Mouse (Mus musculus): Measurements from ENCODE around the gene Cfap126.
"Not testable (repeated sequence)": the region's sequence is repeated elsewhere in the genome, so short reads cannot be mapped to it uniquely, and the experiment has no call there.

Cfap126 gene

DNA sequence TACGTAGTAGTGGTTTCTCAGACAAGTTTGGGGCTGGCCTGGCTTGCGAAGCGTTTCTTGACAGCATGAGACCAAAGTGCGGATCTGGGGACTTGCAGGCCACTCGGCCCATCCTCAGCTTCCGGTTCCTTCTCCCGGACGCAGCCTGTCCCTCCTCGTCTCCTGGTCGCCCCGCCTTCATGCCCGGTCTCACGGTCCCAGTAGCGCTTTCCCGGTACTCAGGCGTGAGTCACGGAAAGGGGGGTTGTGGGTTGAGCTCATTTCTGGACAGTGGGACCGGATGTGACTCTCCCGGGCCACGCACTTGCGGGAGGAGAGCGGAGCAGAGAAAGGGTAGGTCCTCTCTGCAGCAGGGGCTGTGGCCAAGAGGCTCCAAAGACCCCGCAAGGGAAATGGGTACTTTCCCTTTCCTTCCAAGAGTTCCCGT, at the start of gene Cfap126:
TSS of gene Cfap126 (plus strand) at position 46 of the 427 bp plus-strand sequence.
- peak; percentile 95 for DNase-seq

DNA sequence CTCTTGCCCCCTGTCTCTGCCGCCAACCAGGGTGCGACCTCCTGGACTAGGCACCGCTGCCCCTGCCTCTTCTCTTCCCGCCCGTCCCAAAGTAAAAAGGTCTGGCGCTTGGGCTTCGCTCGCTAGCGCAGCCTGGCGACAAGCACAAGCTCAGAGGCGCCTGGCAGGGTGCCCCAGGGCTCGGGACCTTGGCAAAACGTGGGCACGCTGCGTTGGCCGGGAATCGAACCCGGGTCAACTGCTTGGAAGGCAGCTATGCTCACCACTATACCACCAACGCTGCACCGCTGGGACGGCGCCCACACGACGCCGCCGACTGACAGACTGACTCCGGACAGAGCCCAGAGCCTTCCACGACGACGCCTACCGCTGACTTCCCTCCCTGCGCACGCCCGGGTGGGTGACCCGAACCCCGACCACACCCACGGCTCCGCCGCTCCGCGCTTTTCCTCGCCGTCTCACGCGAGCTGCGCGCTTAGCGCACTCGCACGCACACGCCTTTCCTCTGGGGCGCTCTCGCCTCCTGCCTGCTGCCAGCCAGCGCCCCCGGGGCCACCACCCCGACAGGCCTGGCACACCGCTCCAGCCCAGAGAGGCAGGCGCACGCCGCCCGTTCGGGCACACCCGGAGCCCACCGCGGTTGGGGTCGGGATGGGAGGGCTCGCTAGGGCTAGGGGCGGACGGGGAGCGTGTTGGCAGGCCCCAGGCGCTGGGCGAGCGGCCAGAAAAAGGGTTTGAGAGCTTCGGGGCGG, 49.1 kb upstream of the Cfap126 start, which contains the start of gene Fcgr3:
TSS of gene Fcgr3 (minus strand) at position 445 of the 752 bp plus-strand sequence.
- DNase-seq, result peak; percentile 70

DNA sequence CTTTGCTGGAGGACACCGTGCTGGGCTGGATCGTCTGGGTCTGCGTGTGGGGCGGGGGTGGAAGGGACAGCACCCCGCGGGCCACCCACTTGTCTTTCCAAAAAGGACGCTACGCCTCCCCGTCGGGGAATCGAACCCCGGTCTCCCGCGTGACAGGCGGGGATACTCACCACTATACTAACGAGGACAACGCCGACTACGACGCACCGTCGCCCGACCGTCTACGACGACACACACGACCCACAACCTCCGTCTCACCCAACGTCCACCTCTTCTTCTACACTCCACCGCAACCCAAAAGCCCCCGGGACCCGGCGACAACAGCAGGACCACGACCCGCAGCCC, 48.5 kb upstream of the Cfap126 start:
- DNase-seq, result peak; percentile 47

DNA sequence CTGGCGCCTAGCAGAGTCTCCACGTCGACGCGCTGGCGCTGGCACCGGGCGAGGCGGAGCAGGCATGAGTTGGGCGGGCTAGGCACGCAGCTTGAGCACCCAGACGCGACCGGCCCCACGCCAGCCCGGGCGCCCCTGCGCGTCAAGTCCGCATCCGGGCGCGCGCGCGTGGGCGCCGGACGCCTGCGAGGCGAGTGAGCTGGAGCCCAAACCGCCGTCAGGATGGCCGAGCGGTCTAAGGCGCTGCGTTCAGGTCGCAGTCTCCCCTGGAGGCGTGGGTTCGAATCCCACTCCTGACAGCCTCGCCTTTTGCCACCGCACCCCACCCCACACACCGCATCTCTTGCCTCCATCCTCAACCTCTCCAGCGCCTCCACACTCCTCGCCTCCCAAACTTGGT, 48.0 kb upstream of the Cfap126 start:
- not testable (repeated sequence) for DNase-seq

DNA sequence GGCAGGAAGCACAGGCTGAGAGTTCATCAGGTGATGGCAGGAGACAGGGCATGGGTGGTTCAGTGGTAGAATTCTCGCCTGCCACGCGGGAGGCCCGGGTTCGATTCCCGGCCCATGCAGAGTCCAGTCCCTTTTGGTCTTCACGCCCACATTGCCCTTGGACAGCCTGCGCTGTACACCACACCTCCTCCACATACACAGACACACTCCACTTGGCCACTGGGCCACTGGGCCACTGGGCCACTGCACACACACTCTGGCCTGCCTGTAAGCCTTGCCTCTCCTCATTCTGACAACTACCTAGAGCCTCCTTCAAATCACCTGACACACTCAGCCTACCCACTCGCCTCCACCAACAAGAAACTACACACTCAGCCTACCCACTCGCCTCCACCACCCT, 47.1 kb upstream of the Cfap126 start:
- DNase-seq, result not testable (repeated sequence)

DNA sequence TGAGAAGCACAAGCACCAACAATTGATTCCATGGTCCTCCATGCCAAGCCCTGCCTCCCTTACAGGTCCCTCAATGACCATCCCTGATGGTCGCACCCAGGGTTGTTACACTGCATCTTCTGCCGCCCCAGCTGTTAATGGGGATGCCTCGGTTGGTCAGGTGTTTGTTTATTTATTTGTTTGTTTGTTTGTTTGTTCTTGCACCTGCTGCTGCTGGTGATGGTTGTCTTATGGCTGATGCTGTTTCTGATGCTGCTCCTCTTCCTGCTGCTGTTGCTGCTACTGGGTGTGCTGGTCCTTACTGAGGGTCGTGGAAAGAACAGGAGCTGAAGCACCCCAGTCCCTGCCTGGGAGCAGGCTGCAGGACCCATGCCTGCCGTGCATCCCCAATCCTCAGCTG, 45.8 kb upstream of the Cfap126 start:
- not testable (repeated sequence) for DNase-seq

DNA sequence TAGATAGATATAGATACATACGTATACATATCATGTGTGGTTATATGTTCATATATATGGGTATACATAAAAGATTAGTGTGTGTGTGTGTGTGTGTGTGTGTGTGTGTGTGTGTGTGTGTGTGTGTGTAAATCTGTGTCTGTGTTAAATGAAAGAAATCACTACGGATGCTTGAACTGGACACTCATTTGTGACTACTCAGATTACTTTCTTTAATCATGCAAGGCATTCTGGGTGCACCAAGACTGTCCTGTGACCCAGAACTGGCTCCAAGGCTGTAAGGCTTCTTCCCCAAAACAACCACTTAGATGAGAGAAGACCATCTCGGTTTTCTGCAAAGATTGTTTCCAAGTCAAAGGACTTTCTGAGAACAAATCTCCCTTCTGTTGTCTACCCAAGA, 44.2 kb upstream of the Cfap126 start:
- not testable (repeated sequence) for DNase-seq

DNA sequence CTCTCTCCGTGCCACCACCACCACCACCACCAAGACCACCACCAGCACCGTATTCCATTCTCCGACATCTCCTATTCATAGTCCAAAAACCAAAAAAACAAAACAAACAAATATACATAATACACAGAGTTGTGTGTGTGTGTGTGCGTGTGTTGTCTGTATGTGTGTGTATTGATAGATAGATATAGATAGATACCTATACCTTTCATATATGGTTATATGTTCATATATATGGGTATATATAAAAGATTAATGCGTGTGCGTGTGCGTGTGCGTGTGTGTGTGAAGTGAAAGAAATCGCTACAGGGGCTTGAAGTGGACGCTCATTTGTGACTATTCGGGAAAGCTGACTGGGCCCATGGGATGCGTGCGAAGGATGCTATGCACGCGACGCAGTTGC, 42.8 kb upstream of the Cfap126 start:
- not testable (repeated sequence) for DNase-seq

DNA sequence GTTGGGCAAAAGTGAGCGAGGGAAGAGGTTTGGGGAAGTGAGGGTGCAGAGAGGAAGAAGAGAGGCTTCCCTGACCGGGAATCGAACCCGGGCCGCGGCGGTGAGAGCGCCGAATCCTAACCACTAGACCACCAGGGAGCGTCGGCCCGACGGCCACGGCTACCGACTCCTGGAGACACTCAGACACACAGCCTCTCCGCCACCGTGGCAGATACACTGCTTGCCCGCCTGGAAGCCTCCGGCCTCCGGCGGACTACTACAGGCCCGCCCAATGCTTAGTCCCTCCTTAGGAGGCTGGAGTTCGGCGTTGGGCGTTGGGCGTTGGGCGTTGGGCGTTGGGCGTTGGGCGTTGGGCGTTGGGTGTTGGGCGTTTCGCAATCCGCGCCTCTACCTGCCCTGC, 42.0 kb upstream of the Cfap126 start:
- DNase-seq, result not testable (repeated sequence)

DNA sequence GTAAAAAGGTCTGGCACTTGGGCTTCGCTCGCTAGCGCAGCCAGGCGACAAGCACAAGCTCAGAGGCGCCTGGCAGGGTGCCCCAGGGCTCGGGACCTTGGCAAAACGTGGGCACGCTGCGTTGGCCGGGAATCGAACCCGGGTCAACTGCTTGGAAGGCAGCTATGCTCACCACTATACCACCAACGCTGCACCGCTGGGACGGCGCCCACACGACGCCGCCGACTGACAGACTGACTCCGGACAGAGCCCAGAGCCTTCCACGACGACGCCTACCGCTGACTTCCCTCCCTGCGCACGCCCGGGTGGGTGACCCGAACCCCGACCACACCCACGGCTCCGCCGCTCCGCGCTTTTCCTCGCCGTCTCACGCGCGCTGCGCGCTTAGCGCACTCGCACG, 41.5 kb upstream of the Cfap126 start:
- DNase-seq, result not testable (repeated sequence)

DNA sequence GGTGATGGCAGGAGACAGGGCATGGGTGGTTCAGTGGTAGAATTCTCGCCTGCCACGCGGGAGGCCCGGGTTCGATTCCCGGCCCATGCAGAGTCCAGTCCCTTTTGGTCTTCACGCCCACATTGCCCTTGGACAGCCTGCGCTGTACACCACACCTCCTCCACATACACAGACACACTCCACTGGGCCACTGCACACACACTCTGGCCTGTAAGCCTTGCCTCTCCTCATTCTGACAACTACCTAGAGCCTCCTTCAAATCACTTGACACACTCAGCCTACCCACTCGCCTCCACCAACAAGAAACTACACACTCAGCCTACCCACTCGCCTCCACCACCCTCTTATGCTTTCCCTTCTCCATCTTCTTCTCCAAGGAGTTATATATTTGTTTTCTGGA, 39.4 kb upstream of the Cfap126 start:
- peak; percentile 33 for DNase-seq

DNA sequence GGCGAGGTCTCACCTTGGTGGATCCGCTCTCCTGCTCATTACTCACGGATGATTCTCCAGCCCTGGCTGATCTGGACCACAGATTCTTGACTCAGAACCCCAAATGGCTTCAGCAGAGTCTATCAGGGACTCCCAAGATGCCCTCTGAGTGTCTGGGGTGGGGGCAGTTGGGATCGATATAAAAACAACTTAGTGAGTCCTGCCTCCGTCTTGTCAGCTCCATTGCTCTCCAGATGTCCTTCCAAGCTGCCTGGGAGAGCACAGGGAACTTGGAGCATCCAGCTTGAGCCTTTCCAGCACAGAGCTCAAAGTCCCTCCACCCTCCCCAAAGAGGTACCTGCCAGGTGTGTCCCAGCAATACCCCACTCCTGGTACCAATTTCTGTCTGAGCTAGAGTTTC, 37.5 kb upstream of the Cfap126 start:
- DNase-seq, result not testable (repeated sequence)

DNA sequence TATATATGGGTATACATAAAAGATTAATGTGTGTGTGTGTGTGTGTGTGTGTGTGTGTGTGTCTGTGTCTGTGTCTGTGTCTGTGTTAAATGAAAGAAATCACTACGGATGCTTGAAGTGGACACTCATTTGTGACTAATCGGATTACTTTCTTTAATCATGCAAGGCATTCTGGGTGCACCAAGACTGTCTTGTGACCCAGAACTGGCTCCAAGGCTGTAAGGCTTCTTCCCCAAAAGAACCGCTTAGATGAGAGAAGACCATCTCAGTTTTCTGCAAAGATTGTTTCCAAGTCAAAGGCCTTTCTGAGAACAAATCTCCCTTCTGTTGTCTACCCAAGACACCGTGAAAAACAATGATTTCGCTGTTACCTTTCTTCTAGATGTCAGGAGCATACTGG, 36.5 kb upstream of the Cfap126 start:
- not testable (repeated sequence) for DNase-seq

DNA sequence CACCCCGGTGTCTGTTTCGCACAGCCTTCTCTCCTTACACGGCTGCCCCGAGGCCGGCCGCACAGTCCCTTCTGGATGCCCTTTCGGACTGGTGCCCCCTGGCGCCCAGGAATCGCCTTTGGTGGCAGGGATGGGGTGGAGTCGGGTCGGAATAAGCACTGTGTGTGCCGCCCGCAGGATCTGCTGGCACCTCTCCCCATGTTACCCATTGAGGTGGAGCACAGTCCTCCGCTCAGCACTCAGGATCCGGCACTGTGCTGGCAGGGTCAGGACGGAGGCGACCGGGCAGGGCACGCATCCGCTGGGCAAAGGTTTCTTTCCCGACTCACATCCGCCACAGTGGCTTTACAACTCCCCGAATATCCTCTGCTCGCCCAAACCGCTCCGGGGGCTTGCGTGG, 35.8 kb upstream of the Cfap126 start:
- DNase-seq, result peak; percentile 36

DNA sequence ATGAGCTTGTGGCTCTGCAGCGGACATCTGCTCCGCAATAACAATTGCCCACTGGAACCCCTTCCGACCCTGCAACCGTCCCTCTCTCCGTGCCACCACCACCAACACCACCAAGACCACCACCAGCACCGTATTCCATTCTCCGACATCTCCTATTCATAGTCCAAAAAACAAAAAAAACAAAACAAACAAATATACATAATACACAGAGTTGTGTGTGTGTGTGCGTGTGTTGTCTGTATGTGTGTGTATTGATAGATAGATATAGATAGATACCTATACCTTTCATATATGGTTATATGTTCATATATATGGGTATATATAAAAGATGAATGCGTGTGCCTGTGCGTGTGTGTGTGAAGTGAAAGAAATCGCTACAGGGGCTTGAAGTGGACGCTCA, 35.3 kb upstream of the Cfap126 start:
- DNase-seq, result not testable (repeated sequence)

DNA sequence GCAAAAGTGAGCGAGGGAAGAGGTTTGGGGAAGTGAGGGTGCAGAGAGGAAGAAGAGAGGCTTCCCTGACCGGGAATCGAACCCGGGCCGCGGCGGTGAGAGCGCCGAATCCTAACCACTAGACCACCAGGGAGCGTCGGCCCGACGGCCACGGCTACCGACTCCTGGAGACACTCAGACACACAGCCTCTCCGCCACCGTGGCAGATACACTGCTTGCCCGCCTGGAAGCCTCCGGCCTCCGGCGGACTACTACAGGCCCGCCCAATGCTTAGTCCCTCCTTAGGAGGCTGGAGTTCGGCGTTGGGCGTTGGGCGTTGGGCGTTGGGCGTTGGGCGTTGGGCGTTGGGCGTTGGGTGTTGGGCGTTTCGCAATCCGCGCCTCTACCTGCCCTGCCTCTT, 34.4 kb upstream of the Cfap126 start:
- not testable (repeated sequence) for DNase-seq

DNA sequence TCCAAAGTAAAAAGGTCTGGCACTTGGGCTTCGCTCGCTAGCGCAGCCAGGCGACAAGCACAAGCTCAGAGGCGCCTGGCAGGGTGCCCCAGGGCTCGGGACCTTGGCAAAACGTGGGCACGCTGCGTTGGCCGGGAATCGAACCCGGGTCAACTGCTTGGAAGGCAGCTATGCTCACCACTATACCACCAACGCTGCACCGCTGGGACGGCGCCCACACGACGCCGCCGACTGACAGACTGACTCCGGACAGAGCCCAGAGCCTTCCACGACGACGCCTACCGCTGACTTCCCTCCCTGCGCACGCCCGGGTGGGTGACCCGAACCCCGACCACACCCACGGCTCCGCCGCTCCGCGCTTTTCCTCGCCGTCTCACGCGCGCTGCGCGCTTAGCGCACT, 33.9 kb upstream of the Cfap126 start:
- not testable (repeated sequence) for DNase-seq

DNA sequence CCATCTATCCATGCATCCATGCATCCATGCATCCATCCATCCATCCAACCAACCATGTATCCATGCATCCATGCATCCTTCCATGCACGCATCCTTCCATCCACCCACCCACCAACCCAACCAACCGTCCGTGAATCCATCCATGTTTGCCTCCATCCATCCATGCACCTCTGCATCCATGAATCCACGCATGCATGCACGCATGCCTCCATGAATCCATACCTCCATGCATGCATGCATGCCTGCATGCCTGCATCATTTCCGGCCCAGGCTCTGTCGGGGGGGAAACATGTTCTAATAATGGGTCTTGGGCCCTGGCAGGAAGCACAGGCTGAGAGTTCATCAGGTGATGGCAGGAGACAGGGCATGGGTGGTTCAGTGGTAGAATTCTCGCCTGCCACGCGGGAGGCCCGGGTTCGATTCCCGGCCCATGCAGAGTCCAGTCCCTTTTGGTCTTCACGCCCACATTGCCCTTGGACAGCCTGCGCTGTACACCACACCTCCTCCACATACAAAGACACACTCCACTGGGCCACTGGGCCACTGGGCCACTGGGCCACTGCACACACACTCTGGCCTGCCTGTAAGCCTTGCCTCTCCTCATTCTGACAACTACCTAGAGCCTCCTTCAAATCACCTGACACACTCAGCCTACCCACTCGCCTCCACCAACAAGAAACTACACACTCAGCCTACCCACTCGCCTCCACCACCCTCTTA, 32.0 kb upstream of the Cfap126 start:
- not testable (repeated sequence) for DNase-seq

DNA sequence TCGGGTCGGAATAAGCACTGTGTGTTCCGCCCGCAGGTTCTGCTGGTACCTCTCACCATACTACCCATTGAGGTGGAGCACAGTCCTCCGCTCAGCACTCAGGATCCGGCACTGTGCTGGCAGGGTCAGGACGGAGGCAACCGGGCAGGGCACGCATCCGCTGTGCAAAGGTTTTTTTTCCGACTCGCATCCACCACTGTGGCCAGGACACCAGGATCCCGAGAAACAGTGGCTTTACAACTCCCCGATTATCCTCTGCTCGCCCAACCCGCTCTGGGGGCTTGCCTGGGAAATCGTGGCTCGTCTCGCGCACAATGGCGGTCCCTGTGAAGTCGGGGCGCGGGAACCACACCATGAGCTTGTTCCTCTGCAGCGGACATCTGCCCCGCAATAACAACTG, 28.0 kb upstream of the Cfap126 start:
- DNase-seq, result no peak

DNA sequence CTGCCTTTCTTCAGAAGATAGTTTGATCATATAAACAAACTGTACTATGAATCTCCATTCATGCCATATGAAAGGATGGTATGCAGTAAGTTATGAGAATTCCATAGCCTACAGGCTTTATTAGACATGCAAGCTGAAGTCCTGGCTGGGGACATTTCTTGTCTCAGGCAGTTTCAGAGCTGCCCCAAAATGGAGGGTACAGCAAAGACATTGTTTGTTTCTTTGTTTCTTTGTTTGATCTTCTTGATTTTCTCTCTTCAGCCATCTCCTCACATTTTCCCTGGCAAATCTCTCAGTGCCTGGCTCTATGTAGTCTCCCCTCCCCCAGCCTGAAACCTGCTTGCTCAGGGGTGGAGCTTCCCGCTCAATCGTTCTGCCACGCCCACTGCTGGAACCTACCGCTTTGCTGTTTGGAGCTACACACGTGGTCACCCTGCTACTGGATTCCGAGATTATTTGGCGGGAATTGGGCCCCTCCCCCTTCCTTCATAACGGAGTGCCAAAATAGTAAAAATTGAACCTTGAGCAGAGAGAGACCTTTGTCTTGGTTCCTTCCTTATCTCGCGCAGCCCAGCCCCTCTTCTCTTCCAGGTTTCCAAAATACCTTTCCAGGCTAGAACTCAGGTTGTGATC, 25.4 kb upstream of the Cfap126 start:
- DNase-seq, result not testable (repeated sequence)

DNA sequence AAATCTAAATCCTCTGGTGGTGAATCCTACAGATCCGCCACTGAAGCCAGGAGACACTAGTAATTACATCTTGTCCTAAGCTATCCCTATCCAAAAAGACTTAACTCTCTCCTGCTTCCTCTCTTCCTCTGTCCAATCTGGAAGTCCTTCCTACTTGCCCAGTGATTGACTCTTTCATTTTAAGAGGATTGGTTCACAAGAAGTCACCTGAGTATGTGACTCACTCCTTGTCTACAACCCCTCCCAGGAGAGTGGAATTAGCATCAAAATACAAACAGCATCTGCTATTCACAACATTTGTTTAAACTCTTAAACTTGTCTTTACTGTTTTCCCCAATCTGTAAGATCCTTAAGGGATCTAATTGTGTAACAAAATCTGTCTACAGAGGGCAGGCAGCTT, 23.8 kb upstream of the Cfap126 start:
- no peak for DNase-seq

DNA sequence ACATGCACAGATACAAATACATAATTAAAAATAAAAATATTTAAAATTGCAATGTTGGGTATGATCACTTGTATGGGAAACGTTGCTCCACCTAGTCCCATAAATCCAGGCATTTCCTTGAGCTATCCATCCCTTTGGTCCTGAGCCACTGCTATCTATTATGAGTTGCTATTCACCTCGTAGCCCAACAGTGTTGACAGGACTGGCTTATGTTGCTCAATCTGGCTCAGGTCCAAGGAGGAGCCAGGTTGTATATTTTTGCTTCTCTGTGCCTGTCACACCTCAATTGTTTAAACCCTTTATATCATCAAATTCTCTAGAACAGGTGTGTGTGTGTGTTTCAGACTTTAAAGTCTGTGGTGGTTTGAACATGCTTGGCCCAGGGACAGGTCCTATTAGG, 23.0 kb upstream of the Cfap126 start:
- DNase-seq, result no peak

DNA sequence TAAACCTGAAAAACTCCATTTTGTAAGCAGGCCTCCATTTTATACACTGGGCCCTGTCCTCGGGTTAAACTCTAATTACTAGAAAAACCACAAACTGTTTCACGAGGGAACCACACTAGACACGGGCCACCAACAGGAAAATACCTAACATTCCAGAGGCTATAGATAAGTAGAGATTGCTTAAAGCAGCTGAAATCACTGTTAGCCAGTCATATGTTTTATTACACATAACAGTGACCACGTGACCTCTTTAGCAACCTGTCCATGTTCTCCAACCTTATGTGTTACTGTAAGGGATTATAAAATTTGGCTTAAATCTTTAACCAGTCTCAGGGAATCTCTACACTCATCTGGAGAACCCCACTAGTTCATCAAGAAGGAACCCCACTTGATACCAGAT, 19.3 kb upstream of the Cfap126 start:
- DNase-seq, result no peak

All from lung, postnatal 36 days (tissue).